Mouse (Mus musculus): ENCODE data around the gene Tom1l2. TPM values are rescaled to one million over a fixed set of nuclear protein-coding genes. Genes with fewer than 3 reads are reported as not detected.
A peak's percentile ranks its signal among the peaks of the same experiment; 100 is the strongest.

Gene Tom1l2
- total RNA-seq, 4 experiments from 2014 or later, result 205 to 222 (median 215) TPM

DNA sequence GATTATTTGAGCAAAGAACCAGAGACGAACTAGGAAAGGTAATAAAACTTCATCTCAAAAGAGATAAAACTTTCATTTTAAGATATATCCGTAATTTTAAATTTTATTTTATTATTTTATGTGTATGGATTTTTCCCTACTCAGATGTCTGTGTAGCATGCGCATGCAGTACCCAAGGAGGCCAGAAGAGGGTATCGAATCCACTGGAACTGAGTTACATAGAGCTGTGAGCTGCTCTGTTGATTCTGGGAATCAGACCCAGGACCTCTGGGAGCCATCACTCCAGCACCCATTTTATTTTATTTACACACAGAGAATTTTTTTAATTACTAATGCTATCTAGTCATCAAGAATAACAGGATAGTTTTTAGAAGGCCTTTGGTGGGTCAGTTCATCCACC is 45.9 kb downstream of the Tom1l2 start:
- no peak for DNase-seq (ENCODE audit: low spot score in 2 of 2)

DNA sequence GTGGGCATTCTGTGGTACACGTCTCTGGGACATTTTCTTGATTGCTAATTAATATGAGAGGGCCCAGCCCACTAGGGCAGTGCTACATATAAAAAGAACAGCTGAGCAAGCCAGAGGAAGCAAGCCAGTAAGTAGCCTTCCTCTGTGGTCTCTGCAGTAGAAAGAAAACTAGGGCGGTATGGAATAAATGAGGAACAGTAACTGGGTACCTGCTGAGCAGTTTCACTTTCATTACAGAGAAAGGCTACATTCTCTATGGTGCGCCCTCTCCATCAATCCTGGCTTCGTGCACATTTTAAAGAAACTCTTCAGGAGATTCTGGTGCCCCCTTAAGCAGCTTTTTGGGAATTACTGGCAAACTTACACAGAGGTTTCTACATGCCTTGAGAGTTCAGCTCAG is 47.1 kb downstream of the Tom1l2 start:
- DNase-seq (ENCODE audit: low spot score in 2 of 2), result no peak

DNA sequence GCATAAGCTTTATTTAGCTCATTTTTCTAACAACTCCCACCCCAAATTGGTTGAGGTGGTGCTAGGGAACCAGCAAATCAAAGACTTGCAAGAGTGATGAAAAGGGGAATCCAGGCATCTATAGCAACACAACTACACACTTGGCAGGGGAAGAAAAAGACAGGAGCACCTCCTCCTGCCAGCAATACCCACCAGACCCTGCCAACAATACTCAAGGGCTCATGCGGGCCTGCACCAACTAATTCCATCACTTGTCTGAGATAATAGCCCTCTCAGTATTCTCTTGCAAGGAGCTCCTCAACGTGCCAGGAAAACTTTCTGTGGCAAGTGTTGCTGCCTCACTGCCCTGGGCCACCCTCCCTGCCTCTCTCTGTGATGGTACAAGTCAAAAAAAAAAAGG is 49.2 kb downstream of the Tom1l2 start:
- no peak for DNase-seq (ENCODE audit: low spot score in 2 of 2)

DNA sequence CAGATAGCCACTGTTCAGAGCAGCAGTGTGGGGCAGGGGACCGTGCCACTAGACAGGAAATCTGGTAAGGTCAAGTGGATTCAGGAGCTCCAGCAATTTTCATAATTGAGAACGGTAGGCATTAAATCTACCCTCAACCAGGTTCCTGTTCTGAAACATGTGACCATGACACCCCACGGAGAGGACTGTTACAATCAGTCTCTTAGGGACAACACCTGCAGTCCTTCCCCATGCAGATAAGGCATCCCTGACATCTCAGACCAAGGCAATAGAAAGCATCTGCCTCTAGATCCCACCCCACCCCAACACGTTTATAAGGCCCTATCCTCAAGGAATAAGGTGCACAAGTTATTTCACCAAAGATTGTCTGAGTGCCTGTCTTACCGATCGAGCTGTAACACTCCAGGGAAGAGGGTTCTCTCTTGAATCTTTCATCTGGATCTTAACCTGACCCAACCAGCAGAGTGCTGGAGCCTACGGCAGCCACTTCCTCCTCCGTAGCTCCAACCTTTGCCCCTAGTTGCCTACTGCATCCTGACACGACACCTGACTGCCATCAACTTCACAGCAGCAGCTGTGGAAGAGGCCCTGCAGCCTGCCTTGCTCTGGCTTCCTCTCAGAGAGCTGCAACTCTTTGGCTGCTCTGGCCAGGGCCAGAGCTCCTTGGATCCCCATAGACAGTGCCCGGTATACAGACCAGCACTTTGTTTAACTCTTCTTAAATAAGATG is 50.2 kb downstream of the Tom1l2 start:
- no peak for DNase-seq (ENCODE audit: low spot score in 2 of 2)

DNA sequence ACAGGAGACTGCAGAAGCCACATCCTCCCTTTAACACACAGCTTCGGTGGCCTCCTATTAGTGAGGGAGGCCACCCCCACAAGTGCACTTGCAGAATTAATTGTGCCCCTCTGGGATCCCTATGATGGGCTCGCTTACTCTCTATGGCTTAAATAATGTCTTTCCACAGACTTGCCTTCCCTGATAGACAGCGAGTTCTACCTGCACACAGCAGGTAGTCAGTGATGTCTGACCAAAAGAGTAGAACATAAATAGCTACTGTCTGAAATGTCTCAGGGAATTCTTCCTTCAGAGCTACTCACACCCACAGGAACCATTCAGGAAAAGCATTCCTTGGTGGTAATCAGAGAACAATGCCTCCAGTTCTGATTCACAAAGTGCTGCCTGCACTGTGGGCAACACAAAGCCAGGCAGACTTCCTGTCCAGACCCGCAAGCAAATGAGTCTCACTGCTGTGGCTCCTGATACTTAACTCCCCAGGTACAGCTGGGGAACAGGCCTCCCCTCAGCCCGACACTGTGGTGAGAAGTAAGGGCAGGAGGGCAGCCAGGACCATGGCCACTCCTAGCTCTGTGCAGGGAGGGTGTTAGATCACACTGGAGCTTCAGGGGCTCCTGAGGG is 51.0 kb downstream of the Tom1l2 start:
- DNase-seq (ENCODE audit: low spot score in 2 of 2), result no peak

DNA sequence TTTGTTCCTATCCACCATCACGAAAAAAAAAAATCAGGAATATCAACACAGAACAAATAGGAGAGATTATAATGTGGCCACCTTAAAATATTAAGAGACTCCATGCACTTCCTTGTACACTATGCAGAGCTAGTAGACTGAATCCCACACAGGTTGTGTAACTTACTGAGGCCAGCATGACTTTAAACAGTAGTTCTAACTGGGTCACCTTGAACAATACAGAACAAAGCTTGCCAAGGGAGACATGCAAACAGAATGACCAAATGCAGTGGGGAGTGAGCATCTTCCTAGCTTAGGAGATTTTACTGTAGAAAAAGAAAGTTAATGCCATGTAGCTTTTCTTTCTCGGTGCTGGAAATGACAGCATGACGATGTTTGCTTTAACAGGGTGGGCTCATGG is 52.4 kb downstream of the Tom1l2 start:
- no peak for DNase-seq (ENCODE audit: low spot score in 2 of 2)

DNA sequence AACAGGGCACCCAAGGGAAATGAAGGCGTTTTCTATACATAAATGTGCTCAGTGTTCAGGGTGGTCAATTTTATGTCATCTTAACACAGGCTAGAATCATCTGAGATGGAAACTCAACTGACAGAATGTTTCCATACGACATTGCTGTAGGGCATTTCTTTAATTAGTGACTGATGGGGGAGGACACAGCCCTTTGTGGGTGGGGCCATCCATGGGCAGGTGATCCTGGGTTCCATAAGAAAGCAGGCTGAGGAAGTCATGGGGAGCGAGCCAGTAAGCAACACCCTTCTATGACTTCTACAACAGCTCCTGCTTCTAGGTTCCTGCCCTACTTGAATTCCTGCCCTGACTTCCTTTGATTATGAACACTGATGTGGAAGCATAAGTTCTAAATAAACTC is 54.9 kb downstream of the Tom1l2 start:
- DNase-seq (ENCODE audit: low spot score in 2 of 2), result no peak

DNA sequence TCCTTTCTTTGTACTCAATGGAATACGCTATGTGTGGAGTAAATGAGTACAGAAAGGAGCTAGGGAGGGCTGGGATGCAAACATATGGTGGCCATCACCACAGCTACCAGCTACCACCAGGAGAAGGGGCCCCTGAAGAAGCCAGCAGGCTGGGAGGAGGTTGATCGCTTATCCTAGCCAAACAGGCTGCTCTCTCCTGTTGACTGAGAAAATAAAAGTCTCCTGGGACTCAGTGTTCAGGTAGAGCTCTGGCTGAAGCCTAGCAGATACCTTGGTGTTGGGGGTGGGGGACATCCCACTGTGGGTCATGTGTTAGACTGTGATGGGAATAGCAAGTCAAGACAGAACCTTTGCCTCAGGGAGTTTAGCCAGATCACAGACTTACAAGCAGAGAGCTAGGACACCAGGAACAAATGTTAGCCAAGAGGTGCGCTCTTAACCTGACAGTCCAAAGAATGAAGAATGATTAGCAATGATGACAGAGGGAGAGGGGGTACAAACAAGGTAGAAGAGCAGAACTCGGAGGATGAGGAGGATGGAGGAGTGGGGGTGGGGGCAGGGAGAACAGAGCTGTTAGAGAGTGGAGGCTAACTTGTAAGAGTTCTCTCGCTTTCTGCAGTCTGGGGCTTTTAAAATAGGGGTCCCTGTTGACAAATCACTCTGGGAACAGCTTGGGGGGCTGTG is 57.9 kb downstream of the Tom1l2 start:
- no peak for DNase-seq (ENCODE audit: low spot score in 2 of 2)

DNA sequence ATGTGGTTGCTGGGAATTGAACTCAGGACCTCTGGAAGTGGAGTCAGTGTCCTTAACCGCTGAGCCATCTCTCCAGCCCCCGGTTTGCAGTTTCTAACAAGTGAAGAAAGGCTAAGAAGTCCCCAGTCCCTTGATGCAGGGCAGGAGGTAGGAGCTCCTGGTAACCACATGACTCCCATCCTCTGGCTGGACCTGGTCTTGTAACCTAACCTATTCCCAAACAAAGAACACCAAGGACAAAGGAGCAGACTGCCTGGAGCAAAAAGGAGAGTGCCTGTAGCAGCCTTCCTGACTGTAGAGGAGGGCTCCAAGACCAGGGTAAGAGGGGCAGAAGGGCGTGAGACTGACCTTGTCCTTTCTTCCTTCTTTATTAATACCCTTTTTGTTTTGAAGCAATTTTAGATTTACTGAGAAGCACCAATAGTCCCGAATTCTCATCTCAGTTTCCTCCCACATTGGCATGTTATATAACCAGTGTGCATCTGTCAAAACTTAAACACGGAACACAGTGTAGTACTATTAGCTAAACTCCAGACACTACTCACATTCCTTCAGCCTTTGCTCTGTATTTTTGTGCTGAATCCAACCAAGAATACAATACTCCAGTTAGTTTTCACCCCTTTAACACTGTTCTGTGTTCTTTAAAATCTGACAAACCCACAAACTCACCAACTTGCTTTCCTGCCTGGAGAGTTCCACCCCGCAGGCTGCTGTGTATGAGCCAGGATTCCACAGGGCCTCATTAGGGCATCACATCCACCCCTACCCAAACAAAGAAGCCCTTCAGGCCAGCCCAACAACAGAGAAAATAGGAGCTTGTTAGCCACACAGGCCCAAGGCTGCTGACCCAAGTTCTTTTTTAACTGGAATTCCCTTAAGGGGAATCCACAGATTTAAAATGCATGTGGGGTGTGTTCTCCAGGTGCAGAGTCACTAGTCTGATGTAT is 58.7 kb downstream of the Tom1l2 start:
- no peak for DNase-seq (ENCODE audit: low spot score in 2 of 2)

DNA sequence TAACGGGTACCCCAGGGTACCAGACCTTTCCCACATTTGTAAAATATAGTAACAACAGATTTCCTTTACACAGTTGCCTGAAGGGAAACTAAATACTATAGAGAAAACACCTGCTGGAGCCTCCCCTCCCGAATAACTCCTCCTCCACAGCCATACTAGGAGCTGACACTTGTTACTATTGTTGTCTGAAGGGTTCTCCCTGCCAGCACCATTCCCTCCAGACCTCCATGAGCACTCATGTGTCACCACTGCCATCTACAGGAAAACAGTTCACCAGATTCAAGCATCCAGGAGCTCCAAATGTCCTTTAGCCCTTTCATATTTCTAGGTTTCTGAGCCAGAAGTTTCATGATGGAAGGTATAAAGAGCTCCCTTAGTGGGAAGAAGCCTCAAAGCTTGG is 60.0 kb downstream of the Tom1l2 start:
- peak in 1 of 2 experiments; percentile 60 for DNase-seq (ENCODE audit: low spot score in 2 of 2)

DNA sequence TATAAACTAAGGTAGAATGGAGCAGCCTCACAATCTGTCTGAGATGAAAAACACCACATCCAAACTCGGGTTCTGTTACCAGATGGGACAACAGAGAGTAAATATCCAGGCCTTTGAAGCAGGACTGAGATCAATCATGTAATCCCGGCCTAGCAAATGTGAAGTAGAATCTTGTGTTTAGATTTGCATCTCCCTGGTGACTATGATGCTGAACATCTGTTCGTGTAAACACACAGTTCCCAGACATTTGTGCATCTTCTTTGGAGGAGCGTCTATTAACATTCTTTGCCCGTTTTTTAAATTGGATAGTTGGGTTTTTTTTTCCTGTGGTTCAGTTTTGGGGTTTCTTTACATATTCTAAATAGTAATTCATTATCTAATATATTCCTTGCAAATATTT is 63.7 kb downstream of the Tom1l2 start:
- DNase-seq (ENCODE audit: low spot score in 2 of 2), result no peak

DNA sequence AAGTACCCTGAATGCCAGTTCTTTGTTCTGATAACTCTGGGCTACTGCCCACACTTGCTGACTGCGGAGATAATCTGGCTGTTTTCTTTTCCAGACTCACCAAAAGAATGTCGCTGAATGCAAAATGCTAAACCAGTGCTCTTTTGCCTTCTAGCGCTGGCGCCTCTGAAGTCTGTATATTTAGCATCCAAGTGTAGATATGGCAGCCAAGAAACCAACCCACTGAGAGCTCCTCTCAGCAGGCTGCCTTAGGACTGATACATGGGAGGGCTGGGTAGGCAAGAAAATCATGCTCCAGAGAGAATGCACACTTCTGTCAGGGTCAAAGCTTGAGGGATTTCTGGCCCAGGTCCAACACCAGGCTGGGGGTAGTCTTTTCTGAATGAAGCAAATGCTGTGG is 66.4 kb downstream of the Tom1l2 start:
- peak in 1 of 2 experiments; percentile 69 for DNase-seq (ENCODE audit: low spot score in 2 of 2)

DNA sequence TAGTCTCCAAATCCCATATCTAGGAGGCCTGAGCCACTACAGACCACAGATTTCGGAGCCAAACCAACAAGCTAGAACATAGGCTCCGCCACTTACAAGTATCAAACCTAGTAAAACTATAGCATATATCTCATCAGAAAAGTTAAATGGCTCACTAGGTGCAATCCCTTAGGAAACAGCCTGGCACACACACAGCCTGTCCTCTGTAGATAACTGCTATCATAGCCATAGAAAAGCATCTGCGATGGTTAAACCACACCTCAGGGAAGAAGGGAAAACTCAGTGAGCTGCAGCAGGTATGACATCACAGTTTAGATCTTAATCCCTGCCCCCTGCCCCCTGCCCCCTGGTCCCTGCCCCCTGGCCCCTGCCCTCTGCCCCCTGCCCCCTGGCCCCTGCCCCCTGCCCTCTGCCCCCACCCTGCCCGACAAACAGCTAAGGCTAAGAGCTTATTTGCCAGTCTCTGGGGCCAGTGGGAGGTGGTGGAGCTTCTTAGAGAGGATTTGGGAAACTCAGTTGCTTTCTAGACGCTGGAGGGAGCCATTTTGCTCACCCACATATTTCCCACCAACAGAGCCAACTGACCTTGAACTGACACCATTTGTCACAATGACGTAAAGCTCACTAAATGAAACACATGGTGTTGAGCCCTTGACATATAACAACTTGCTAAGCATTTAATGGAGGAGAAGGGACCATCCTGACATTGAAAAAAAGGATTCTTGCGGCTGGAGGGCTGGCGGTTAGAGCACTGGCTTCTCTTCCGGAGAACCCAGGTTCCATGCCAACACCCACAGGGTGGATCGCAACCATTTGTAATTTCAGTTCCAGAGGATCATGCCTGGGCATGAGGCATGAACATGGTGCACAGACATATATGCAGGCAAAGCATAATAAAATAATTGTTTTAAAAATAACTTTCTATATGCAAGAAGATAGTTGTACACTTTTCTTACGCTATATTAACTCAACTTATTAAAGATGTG is 72.0 kb downstream of the Tom1l2 start:
- no peak for DNase-seq (ENCODE audit: low spot score in 2 of 2)

DNA sequence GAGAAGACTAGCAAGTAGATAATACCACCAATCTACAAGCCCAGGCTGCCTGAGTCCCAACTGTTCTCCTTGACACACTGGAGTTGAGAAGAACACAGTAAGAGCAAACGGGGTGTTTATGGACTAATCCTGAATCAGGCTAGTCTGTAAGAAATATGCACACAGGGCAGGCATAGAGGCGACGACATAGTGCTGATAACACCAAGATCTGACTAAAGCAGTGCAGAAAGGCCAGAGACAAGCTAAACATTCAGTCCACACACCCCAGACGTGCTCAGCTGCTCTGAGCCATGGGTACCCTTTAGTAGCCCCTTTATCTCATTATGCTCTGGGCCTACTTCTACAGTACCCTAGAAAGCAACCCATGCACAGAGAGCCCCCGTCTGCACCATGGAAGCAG is 73.2 kb downstream of the Tom1l2 start:
- DNase-seq (ENCODE audit: low spot score in 2 of 2), result no peak

DNA sequence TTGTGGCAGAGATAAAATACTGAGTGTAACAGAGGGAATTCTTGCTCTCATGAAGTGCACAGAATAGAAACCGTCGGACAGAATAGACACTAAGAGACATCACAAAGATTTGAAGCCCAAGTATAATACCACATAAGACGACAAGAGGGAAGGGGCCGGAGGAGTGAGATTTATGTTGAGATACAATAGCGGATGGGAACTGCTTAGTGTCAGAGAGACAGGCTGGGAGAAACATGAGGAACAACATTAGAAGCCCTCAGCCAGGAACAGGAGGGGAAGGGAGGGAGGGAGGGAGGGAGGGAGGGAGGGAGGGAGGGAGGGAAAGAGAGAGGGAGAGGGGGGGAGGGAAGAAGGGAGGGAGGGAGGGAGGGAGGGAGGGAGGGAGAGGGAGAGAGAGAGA is 74.9 kb downstream of the Tom1l2 start:
- DNase-seq (ENCODE audit: low spot score in 2 of 2), result no peak

DNA sequence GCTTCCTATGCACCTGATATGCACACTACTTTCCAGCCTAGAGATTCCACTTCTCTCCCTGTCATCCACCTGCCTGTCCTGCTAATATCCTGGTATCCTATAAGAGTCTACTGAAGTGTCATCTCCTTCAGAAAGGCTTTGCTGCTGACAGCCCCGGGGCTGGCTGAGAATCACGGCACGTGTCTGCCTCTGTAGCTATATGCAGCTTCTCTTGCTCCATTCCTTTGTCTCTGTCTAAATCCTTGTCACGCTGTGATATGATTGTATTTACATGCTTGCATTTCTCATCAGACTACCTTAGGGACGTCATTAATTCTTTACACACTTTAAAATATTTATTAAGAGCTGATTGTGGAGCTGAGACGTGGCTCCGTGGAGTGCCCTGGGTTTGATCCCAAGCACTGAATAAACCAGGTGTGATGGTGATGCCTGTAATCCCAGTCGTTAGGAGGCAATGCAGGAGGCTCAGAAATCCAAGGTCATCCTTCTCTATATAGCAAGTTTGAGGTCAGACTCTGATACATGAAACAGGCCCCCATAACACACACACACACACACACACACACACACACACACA is 75.5 kb downstream of the Tom1l2 start:
- no peak for DNase-seq (ENCODE audit: low spot score in 2 of 2)

DNA sequence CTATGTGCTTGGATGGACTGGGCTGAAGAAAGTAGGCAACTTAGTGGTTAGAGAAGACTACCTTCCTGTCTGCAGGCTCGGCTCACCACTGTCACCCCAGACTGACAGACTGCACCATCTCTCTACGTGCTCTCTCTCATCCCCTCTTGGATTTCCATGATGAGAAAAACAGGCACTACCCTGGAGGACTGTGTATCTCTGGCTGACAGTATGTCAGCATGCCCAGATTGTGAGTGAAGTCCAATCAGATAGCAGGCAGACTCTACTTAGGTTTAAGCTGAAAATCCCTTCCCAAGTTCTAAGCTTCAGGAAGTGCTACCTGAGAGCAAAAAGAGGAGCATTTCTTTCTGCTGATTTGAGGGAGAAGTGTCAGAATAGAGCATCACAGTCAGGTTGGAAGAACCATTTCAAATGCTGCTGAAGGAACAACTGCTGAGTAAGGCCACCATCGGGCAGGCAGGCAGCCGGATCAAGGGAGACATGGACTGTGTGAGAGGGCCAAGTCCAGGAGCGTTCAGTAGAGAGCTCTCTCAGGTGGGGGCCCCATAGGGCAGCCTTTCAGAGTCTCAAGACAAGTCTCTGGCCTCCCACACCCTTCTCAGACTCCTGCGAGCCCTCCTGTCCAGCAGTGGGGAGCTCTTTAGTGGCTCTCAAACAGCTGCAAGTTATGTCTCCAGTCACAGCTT is 76.2 kb downstream of the Tom1l2 start:
- no peak for DNase-seq (ENCODE audit: low spot score in 2 of 2)

DNA sequence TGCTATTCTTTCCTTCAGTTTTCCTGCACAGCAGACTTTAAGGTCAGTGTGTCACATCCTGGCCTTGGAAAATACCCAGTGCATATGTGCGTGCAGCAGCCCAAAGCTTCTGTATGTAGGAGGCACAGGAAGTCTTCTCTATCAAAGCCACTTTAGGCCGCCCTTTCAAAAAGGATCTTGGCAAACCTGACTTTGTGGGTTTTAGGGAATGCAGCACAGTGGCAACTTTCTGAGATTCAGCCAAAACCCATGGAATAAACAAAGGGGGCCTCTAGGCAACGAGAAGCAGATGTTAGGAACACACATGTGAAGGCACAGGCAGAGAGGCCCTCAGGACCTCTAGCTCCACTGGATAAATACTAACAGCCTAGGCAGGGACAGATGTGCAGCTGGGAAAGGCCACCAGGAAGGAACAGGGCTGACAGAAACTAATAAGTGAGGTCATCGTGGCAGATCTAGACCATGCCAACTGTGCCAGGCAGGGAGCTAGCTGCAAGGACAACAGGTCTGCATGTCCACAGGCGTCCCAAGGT is 79.4 kb downstream of the Tom1l2 start:
- no peak for DNase-seq (ENCODE audit: low spot score in 2 of 2)

DNA sequence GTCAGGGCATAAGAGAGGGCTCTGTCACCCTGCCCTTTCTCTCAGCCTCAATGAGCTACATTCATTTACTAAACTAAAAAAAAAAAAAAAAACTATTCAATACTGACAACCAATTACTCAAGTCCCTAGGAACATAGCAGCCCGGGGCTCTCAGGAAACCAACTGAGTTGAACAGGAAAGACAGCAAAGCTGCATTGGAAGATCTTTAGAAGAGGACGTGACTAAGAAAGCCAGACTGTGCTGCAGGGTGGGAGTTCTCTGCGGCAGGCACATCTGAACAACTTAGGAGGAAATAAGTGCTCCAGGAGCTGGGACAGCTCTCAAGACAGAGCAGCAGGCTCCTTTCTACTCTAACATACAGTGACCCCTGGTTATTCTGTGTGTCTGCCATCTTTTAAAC is 84.1 kb downstream of the Tom1l2 start:
- no peak for DNase-seq (ENCODE audit: low spot score in 2 of 2)

All from left cerebral cortex, adult 8-10 months (tissue).